9 mouse cellular contexts compared by ENCODE assay signal in the genomic region with DNA sequence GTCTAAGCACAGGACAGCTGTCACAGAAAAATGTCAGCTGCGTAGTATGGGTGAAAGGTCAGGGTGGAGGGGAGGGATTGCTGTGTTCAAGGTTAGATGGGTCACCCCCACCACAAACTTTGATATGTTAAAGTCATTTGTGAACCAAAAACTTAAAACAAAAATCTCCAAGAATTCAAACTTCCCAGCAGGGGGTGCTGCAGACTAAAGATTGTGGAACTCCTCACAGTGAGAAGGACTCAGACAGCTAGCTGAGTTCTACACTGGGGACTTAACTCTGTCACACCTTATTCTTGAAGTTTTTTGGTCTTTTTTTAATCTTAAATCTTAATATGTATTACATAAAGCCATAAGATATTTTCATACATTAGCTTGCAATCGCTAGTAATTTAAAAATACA. TPM values are rescaled to one million over a fixed set of nuclear protein-coding genes. Genes with fewer than 3 reads are reported as not detected.
DNase-seq lines count a peak whose midpoint lies in the region; ATAC-seq and TF ChIP-seq lines count a peak whose summit lies in the region.
"Had no signal": no experiment of that assay in that cellular context is flagged by ENCODE, and none has a peak within 500 bp of the region (broad histone marks: within the 10 kb centered on the region; RNA-seq: fewer than 3 reads in every experiment).

No protein-coding gene starts in this region.

- H3K9me3 ChIP-seq in forebrain, embryonic 14.5 days (replicated peaks; ENCODE audit: control insufficient read depth, low read length) = no peaks in the 10 kb centered on the region
- H3K9me3 ChIP-seq in forebrain, embryonic 12.5 days = no peaks in the 10 kb centered on the region
- H3K9me3 ChIP-seq in limb, embryonic 14.5 days (ENCODE audit: control insufficient read depth, low read length) = no peaks in the 10 kb centered on the region
- no peaks in the 10 kb centered on the region for H3K9me3 ChIP-seq in limb, embryonic 10.5 days (replicated peaks)
- no peaks in the 10 kb centered on the region for H3K9me3 ChIP-seq in neural tube, embryonic 15.5 days (replicated peaks)
- H3K9me3 ChIP-seq: liver, embryonic 13.5 days had no signal

- ATAC-seq in forebrain, embryonic 14.5 days = no peak
- ATAC-seq in forebrain, embryonic 12.5 days (ENCODE audit: low FRiP score) = no peak
- ATAC-seq in limb, embryonic 14.5 days (ENCODE audit: low FRiP score, low read depth) = no peak
- no peak for ATAC-seq in neural tube, embryonic 15.5 days (ENCODE audit: low FRiP score)

- H3K27me3 ChIP-seq in forebrain, embryonic 14.5 days (replicated peaks; ENCODE audit: control insufficient read depth, insufficient read depth, low read length) = no peaks in the 10 kb centered on the region
- H3K27me3 ChIP-seq in forebrain, embryonic 12.5 days = no peaks in the 10 kb centered on the region
- no peaks in the 10 kb centered on the region for H3K27me3 ChIP-seq in limb, embryonic 14.5 days (ENCODE audit: control insufficient read depth, insufficient read depth, low read length)
- no peaks in the 10 kb centered on the region for H3K27me3 ChIP-seq in limb, embryonic 10.5 days (ENCODE audit: low read depth, poor library complexity, severe bottlenecking)
- H3K27me3 ChIP-seq in neural tube, embryonic 15.5 days (replicated peaks) = no peaks in the 10 kb centered on the region
- H3K27me3 ChIP-seq: liver, embryonic 13.5 days had no signal

- peaks cover 24% of the 10 kb centered on the region for H3K36me3 ChIP-seq in forebrain, embryonic 14.5 days (ENCODE audit: control insufficient read depth, insufficient read depth, low read length)
- H3K36me3 ChIP-seq in forebrain, embryonic 12.5 days (replicated peaks) = peaks cover 55% of the 10 kb centered on the region
- peaks cover 39% of the 10 kb centered on the region for H3K36me3 ChIP-seq in limb, embryonic 14.5 days (ENCODE audit: control insufficient read depth, insufficient read depth, low read length)
- H3K36me3 ChIP-seq in limb, embryonic 10.5 days = peaks cover 84% of the 10 kb centered on the region
- peaks cover 28% of the 10 kb centered on the region for H3K36me3 ChIP-seq in neural tube, embryonic 15.5 days

- peaks cover 1% of the 10 kb centered on the region; the same call in 1 of the 2 replicates for H3K4me1 ChIP-seq in forebrain, embryonic 14.5 days (ENCODE audit: control insufficient read depth, insufficient read depth, low read length)
- H3K4me1 ChIP-seq in forebrain, embryonic 12.5 days = peaks cover 6% of the 10 kb centered on the region
- H3K4me1 ChIP-seq in limb, embryonic 14.5 days (ENCODE audit: control insufficient read depth, insufficient read depth, low read length) = no peaks in the 10 kb centered on the region
- no peaks in the 10 kb centered on the region for H3K4me1 ChIP-seq in limb, embryonic 10.5 days
- H3K4me1 ChIP-seq in neural tube, embryonic 15.5 days = peaks cover 7% of the 10 kb centered on the region

- WGBS in forebrain, embryonic 14.5 days = 98% methylated on average over 2 of the region's 2 CpGs
- WGBS in forebrain, embryonic 12.5 days = 91% methylated on average over 2 of the region's 2 CpGs
- WGBS in limb, embryonic 14.5 days = 93% methylated on average over 2 of the region's 2 CpGs
- 96% methylated on average over 2 of the region's 2 CpGs for WGBS in limb, embryonic 10.5 days
- 93% methylated on average over 2 of the region's 2 CpGs for WGBS in neural tube, embryonic 15.5 days

- peak; percentile 71 for DNase-seq in forebrain, embryonic 14.5 days (ENCODE audit: low spot score)
- peak; percentile 37 for DNase-seq in limb, embryonic 14.5 days (ENCODE audit: low spot score)
- DNase-seq in limb, embryonic 10.5 days (ENCODE audit: low spot score) = no peak
- peak; percentile 23 for DNase-seq in adrenal gland, postnatal 25 days
- peak; percentile 33 to 55 for DNase-seq in left cerebral cortex, postnatal 25 days (ENCODE audit: low spot score in 2 of 2)
- peak; percentile 68 for DNase-seq in thymus, postnatal 25 days
- DNase-seq: liver, embryonic 13.5 days had no signal

- no peak overlapping the region for H3K4me3 ChIP-seq in forebrain, embryonic 14.5 days (ENCODE audit: low read depth, low read length)
- H3K4me3 ChIP-seq in forebrain, embryonic 12.5 days (replicated peaks) = no peak overlapping the region
- H3K4me3 ChIP-seq in limb, embryonic 14.5 days (replicated peaks; ENCODE audit: low read length) = no peak overlapping the region
- H3K4me3 ChIP-seq in limb, embryonic 10.5 days = no peak overlapping the region
- no peak overlapping the region for H3K4me3 ChIP-seq in neural tube, embryonic 15.5 days (replicated peaks)
- H3K4me3 ChIP-seq: liver, embryonic 13.5 days had no signal

- TF ChIP-seq POLR2A in limb, embryonic 14.5 days (IDR thresholded peaks at IDR 0.05; ENCODE audit: borderline replicate concordance, extremely low read depth, insufficient read depth, insufficient read length) = no peak

- no peak overlapping the region for H3K9ac ChIP-seq in forebrain, embryonic 14.5 days (ENCODE audit: low read length)
- H3K9ac ChIP-seq in forebrain, embryonic 12.5 days = no peak overlapping the region
- no peak overlapping the region for H3K9ac ChIP-seq in limb, embryonic 14.5 days (ENCODE audit: low read depth, low read length, severe bottlenecking)
- no peak overlapping the region for H3K9ac ChIP-seq in neural tube, embryonic 15.5 days (replicated peaks)
- H3K9ac ChIP-seq: liver, embryonic 13.5 days had no signal

- H3K4me2 ChIP-seq in forebrain, embryonic 14.5 days (ENCODE audit: low read length) = no peak overlapping the region
- H3K4me2 ChIP-seq in forebrain, embryonic 12.5 days = no peak overlapping the region
- no peak overlapping the region for H3K4me2 ChIP-seq in limb, embryonic 14.5 days (replicated peaks; ENCODE audit: low read depth, low read length, severe bottlenecking)
- H3K4me2 ChIP-seq in neural tube, embryonic 15.5 days = no peak overlapping the region
- H3K4me2 ChIP-seq: liver, embryonic 13.5 days had no signal

- intact Hi-C loops in left cerebral cortex, postnatal 25 days (cut with DNase I) = loop anchor here (1.0 kb wide), 1 partner anchor 275 kb away; no protein-coding TSS in a partner anchor

- no peak overlapping the region for H3K27ac ChIP-seq in forebrain, embryonic 14.5 days (ENCODE audit: low read depth, low read length)
- no peak overlapping the region for H3K27ac ChIP-seq in forebrain, embryonic 12.5 days
- H3K27ac ChIP-seq in limb, embryonic 14.5 days (replicated peaks; ENCODE audit: low read depth, low read length) = no peak overlapping the region
- no peak overlapping the region for H3K27ac ChIP-seq in limb, embryonic 10.5 days
- no peak overlapping the region for H3K27ac ChIP-seq in neural tube, embryonic 15.5 days (replicated peaks)
- H3K27ac ChIP-seq: liver, embryonic 13.5 days had no signal

RNA-seq across cellular contexts. Expression of a gene that starts 31.7 kb away (rescaled TPM):
- polyA plus RNA-seq in forebrain, embryonic 14.5 days (2014; fragmentation: Nextera tagmentation; extraction: Ambion mirVana) = 14.2 and 16.7 TPM in 2 replicates
- 23.7 and 27.4 TPM in 2 replicates for polyA plus RNA-seq in forebrain, embryonic 12.5 days (2016; fragmentation: Nextera tagmentation; extraction: Ambion mirVana)
- polyA plus RNA-seq in limb, embryonic 14.5 days (2012; rRNA removed) = 14.8 and 15.1 TPM in 2 replicates
- polyA plus RNA-seq in limb, embryonic 14.5 days (2014; fragmentation: Nextera tagmentation; extraction: Ambion mirVana) = 18.8 and 19.9 TPM in 2 replicates
- 41.1 and 42.7 TPM in 2 replicates for polyA plus RNA-seq in limb, embryonic 10.5 days (2016; fragmentation: Nextera tagmentation; extraction: Ambion mirVana)
- 25.4 and 27.3 TPM in 2 replicates for total RNA-seq in adrenal gland, postnatal 25 days (2021)
- total RNA-seq in left cerebral cortex, postnatal 25 days (2021) = 1 to 10 TPM; 9.1 to 9.7 TPM
- 24.1 and 26.1 TPM in 2 replicates for polyA plus RNA-seq in neural tube, embryonic 15.5 days (2015; fragmentation: Nextera tagmentation; extraction: Ambion mirVana)
